Mouse (Mus musculus) megakaryocyte, embryonic 14.5 days (primary cell): ENCODE data around the gene Dach2. TPM values are rescaled to one million over a fixed set of nuclear protein-coding genes. Genes with fewer than 3 reads are reported as not detected.

Experiments used
- H3K27me3 ChIP-seq: replicated peaks from 2 replicates; pipeline ENCODE3; 2012; ENCODE audit warnings: inconsistent platforms
- H3K36me3 ChIP-seq: replicated peaks from 2 replicates; pipeline ENCODE3; 2012; ENCODE audit warnings: low read length, inconsistent platforms, mixed read lengths
- H3K4me1 ChIP-seq: 2 replicates; pipeline ENCODE4 v1.6.1; 2012; ENCODE audit warnings: inconsistent platforms
- H3K4me3 ChIP-seq: replicated peaks from 2 replicates; pipeline ENCODE3; 2012; ENCODE audit warnings: moderate library complexity, mild to moderate bottlenecking, inconsistent platforms
- H3K9me3 ChIP-seq: 2 replicates; pipeline ENCODE4 v1.6.1; 2012; ENCODE audit warnings: inconsistent platforms
- FLI1 ChIP-seq: IDR thresholded peaks from 2 replicates; pipeline ENCODE4 v1.6.1; 2012; ENCODE audit warnings: low read length, inconsistent platforms, mixed read lengths
- GATA1 ChIP-seq: IDR thresholded peaks from 3 replicates; pipeline ENCODE4 v1.6.1; 2012; ENCODE audit warnings: mixed read lengths, low read length, inconsistent platforms, borderline replicate concordance
- polyA plus RNA-seq: library from polyadenylated mRNA; stranded (reverse); fragments of >175 nt; gene quantifications from 2 replicates; pipeline ENCODE4 v1.2.3, GENCODE M21; 2012; ENCODE audit warnings: low replicate concordance; ENCODE audit not compliant: insufficient read depth

Gene Dach2
- polyA plus RNA-seq, 1 experiment, result not detected

- Histone ChIP-seq H3K4me3 (no peak overlapping the region), H3K4me1 (no peaks in the 10 kb centered on the region), H3K36me3 (no peaks in the 10 kb centered on the region), H3K9me3 (no peaks in the 10 kb centered on the region), H3K27me3 (no peaks in the 10 kb centered on the region)
- no peak for TF ChIP-seq FLI1
- no peak for TF ChIP-seq GATA1
Measured at GRCm38 (mm10) chrX:113563897-113564296, 266.6 kb downstream of the Dach2 start.

GRCm38 (mm10) chrX:113666069-113666468 lies 368.8 kb downstream of the Dach2 start:
- H3K4me3 ChIP-seq, result no peak overlapping the region
- no peaks in the 10 kb centered on the region for H3K4me1 ChIP-seq
- H3K36me3 ChIP-seq, result no peaks in the 10 kb centered on the region
- no peaks in the 10 kb centered on the region for H3K9me3 ChIP-seq
- no peaks in the 10 kb centered on the region for H3K27me3 ChIP-seq
- no peak for TF ChIP-seq FLI1
- TF ChIP-seq GATA1, result no peak

GRCm38 (mm10) chrX:113687163-113687562 lies 389.9 kb downstream of the Dach2 start:
- Histone ChIP-seq H3K4me3 (no peak overlapping the region), H3K4me1 (no peaks in the 10 kb centered on the region), H3K9me3 (no peaks in the 10 kb centered on the region), H3K27me3 (no peaks in the 10 kb centered on the region), H3K36me3 (no peaks in the 10 kb centered on the region)
- no peak for TF ChIP-seq GATA1
- TF ChIP-seq FLI1, result no peak

- Histone ChIP-seq H3K27me3 (no peaks in the 10 kb centered on the region), H3K36me3 (no peaks in the 10 kb centered on the region), H3K9me3 (no peaks in the 10 kb centered on the region), H3K4me1 (no peaks in the 10 kb centered on the region), H3K4me3 (no peak overlapping the region)
- TF ChIP-seq GATA1 (no peak), FLI1 (no peak)
Measured at GRCm38 (mm10) chrX:113712363-113712762, 415.1 kb downstream of the Dach2 start.

- Histone ChIP-seq H3K36me3 (no peaks in the 10 kb centered on the region), H3K27me3 (no peaks in the 10 kb centered on the region), H3K4me1 (no peaks in the 10 kb centered on the region), H3K9me3 (no peaks in the 10 kb centered on the region), H3K4me3 (no peak overlapping the region)
- no peak for TF ChIP-seq FLI1
- TF ChIP-seq GATA1, result no peak
Measured at GRCm38 (mm10) chrX:113724124-113724523, 426.8 kb downstream of the Dach2 start.

GRCm38 (mm10) chrX:113747122-113747521 lies 449.8 kb downstream of the Dach2 start:
- TF ChIP-seq FLI1, result no peak
- TF ChIP-seq GATA1, result no peak
- Histone ChIP-seq H3K4me3 (no peak overlapping the region), H3K4me1 (no peaks in the 10 kb centered on the region)

GRCm38 (mm10) chrX:113792264-113792663 lies 495.0 kb downstream of the Dach2 start:
- Histone ChIP-seq H3K4me1 (no peaks in the 10 kb centered on the region), H3K27me3 (no peaks in the 10 kb centered on the region), H3K36me3 (no peaks in the 10 kb centered on the region), H3K4me3 (no peak overlapping the region), H3K9me3 (no peaks in the 10 kb centered on the region)
- TF ChIP-seq GATA1 (no peak), FLI1 (no peak)

More at GRCm38 (mm10) chrX:113747122-113747521, 449.8 kb downstream of the Dach2 start:
- H3K9me3 ChIP-seq, result no peaks in the 10 kb centered on the region
- no peaks in the 10 kb centered on the region for H3K36me3 ChIP-seq
- no peaks in the 10 kb centered on the region for H3K27me3 ChIP-seq

GRCm38 (mm10) chrX:113810369-113810768 lies 513.1 kb downstream of the Dach2 start:
- Histone ChIP-seq H3K27me3 (no peaks in the 10 kb centered on the region), H3K4me1 (no peaks in the 10 kb centered on the region), H3K4me3 (no peak overlapping the region), H3K9me3 (no peaks in the 10 kb centered on the region), H3K36me3 (no peaks in the 10 kb centered on the region)
- no peak for TF ChIP-seq FLI1
- no peak for TF ChIP-seq GATA1

GRCm38 (mm10) chrX:113826810-113827209 lies 529.5 kb downstream of the Dach2 start:
- TF ChIP-seq GATA1 (no peak), FLI1 (no peak)
- H3K36me3 ChIP-seq, result no peaks in the 10 kb centered on the region
- H3K9me3 ChIP-seq, result no peaks in the 10 kb centered on the region
- H3K27me3 ChIP-seq, result no peaks in the 10 kb centered on the region
- no peak overlapping the region for H3K4me3 ChIP-seq
- H3K4me1 ChIP-seq, result no peaks in the 10 kb centered on the region; the same call in 1 of the 2 replicates

GRCm38 (mm10) chrX:113833062-113833461 lies 535.8 kb downstream of the Dach2 start:
- Histone ChIP-seq H3K4me3 (no peak overlapping the region), H3K9me3 (no peaks in the 10 kb centered on the region), H3K36me3 (no peaks in the 10 kb centered on the region), H3K4me1 (no peaks in the 10 kb centered on the region), H3K27me3 (no peaks in the 10 kb centered on the region)
- TF ChIP-seq GATA1, result no peak
- no peak for TF ChIP-seq FLI1
